Mouse (Mus musculus) embryo, embryonic 11.5 days (tissue): ENCODE data around the gene Kcnj11.

Source experiments
- DNase-seq: peaks from one replicate; pipeline ENCODE4 v3.0.0-alpha.2; 2012; ENCODE audit warnings: low read depth, low spot score

The Kcnj11 gene

DNA sequence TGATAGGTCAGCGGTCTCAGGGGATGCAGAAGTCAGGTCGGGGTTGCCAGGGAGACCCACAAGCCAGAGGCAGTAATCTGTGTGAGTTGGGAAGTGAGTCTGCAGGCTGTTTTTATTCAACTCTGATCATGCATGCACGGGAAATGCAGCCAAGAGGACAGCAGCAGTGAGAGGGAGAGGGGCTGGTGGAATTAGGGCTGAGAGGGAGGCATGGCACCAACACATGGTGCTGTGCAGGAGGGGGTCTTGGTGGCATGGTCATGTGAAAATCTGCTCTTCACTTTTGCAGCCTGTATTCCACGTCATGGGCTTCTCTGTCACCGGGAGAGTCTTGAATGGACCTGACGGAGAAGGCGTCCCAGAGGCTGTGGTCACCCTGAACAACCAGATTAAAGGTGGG is 50.6 kb downstream of the Kcnj11 start:
- DNase-seq: no peak

DNA sequence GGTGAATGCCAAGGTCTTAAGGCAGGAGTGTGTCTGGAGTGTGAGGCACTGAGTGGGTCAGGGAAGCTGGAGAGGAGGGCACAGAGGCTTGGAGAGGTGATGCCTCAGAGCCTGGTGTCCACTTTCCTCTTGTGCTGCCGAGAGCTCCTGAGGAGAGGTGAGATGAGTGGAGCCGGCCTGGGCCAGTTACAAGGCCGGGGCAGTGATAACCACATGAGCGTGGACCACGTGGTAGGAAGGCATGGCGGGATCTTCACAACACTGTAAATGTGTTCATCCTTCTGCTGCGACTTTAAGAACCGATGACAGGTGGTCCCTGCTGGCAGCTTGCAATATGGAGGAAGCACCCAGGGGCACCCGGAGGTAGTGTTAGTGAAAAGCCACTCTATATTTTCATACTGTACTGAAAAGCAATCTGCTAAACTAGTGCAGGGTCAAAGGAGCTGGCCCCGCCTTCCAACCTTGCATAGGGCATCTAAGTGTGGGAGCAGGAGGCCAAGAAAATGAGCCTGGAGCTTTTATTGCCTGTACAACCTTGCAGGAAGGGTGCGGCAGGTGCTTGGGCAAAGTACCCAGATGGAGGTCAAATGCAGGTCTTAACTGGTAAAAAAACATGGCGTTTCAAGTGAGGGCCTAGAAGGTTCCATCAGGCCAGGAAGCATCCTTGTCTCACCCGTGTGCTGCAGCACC is 52.5 kb downstream of the Kcnj11 start:
- DNase-seq: no peak

DNA sequence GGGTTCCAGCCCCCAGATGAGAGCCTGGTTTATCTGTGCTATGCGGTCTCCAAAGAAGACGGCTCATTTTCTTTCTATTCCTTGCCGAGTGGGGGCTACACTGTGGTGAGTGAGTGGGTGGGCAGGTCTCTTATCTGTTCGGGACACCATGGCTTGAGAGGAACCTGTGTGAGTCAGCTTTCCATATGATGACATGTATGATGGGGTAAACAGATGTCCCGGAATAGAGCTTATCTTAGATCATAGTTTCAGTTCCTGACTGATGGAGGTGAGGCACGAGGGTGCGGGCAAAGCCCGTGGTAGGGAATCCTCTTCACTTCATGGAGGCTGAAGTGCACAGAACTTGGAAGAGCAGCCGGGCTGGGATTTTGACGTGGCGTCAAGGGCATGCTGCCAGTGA is 54.7 kb downstream of the Kcnj11 start:
- no peak for DNase-seq

DNA sequence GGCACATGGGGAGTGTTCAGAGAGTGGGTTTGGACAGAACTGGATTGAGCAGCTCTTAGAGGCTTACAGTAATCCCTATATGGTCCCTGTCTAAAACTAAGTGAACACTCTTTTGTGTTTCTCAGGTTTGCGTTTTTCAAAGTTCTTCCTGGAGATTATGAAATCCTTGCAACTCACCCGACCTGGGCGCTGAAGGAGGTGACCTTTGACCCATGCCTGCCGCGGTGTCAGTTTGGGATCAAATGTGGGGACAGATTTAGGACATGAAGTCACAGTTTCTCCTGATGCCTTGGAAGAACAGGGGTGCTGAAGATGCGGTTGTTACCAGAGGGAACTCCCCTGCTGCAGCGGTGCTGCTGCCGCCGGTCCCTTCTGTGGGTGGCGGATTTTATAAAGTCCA is 56.5 kb downstream of the Kcnj11 start:
- DNase-seq: no peak
